Mouse (Mus musculus) MEL (cell line): Measurements from ENCODE around the gene Vac14. TPM values are rescaled to one million over a fixed set of nuclear protein-coding genes. Genes with fewer than 3 reads are reported as not detected.

Source experiments
- DNase-seq: peaks from one replicate; pipeline ENCODE4 v3.0.0; 2011; ENCODE audit warnings: low read depth, low spot score
- H3K27ac ChIP-seq: 2 replicates; pipeline ENCODE4 v1.5.1; 2012; ENCODE audit warnings: low read depth, mild to moderate bottlenecking, control low read depth, low read length, moderate library complexity; ENCODE audit not compliant: control insufficient read depth
- H3K27me3 ChIP-seq, 2 experiments: fragments of 150-350 bp in 1 of 2; sonication (generic) in 1 of 2; 2 replicates each; pipeline ENCODE4 v1.6.1; 2012; ENCODE audit warnings: low read length in 2 of 2, mild to moderate bottlenecking in 2 of 2, improper control_type of control experiment in 1 of 2, moderate library complexity in 1 of 2; ENCODE audit not compliant: insufficient read depth in 2 of 2, control insufficient read depth in 1 of 2
- H3K36me3 ChIP-seq, 2 experiments: 2 replicates each; pipeline ENCODE4 v1.6.1; 2012 to 2014; ENCODE audit warnings: low read length in 2 of 2, improper control_type of control experiment in 1 of 2, inconsistent platforms in 1 of 2, mild to moderate bottlenecking in 1 of 2; ENCODE audit not compliant: insufficient read depth in 2 of 2, control insufficient read depth in 1 of 2
- H3K4me1 ChIP-seq, 2 experiments: fragments of 150-350 bp in 1 of 2; sonication (generic) in 1 of 2; 2 replicates each; pipeline ENCODE4 v1.6.1; 2012; ENCODE audit warnings: low read length in 2 of 2, improper control_type of control experiment in 1 of 2, mild to moderate bottlenecking in 1 of 2; ENCODE audit not compliant: insufficient read depth in 2 of 2, control insufficient read depth in 1 of 2
- H3K4me3 ChIP-seq, 2 experiments: fragments of 150-350 bp in 1 of 2; sonication (generic) in 1 of 2; 2 replicates each; pipeline ENCODE4 v1.5.1; 2012; ENCODE audit warnings: low read depth in 2 of 2, low read length in 2 of 2, mild to moderate bottlenecking in 2 of 2, moderate library complexity in 2 of 2, control low read depth in 1 of 2, improper control_type of control experiment in 1 of 2; ENCODE audit not compliant: control insufficient read depth in 1 of 2, insufficient read depth in 1 of 2
- H3K79me2 ChIP-seq: 2 replicates; pipeline ENCODE4 v1.6.1; 2012; ENCODE audit warnings: mild to moderate bottlenecking, low read length, moderate library complexity; ENCODE audit not compliant: control insufficient read depth, poor library complexity, insufficient read depth
- H3K9ac ChIP-seq: 2 replicates; pipeline ENCODE4 v1.6.1; 2012; ENCODE audit warnings: low read depth, mild to moderate bottlenecking, control low read depth, low read length, moderate library complexity; ENCODE audit not compliant: control insufficient read depth, poor library complexity, severe bottlenecking
- H3K9me3 ChIP-seq: fragments of 150-350 bp; sonication (generic); replicated peaks from 2 replicates; pipeline ENCODE4 v1.6.1; 2012; ENCODE audit warnings: mild to moderate bottlenecking, low read length, improper control_type of control experiment, moderate library complexity; ENCODE audit not compliant: insufficient read depth
- BHLHE40 ChIP-seq: IDR thresholded peaks from 2 replicates; pipeline ENCODE4 v1.6.1; 2012; ENCODE audit warnings: low read depth, mild to moderate bottlenecking, inconsistent platforms, low read length, improper control_type of control experiment, borderline replicate concordance
- CHD1 ChIP-seq: IDR thresholded peaks from 2 replicates; pipeline ENCODE4 v1.6.1; 2012; ENCODE audit warnings: low read depth, mild to moderate bottlenecking, inconsistent platforms, low read length, improper control_type of control experiment
- CHD2 ChIP-seq: IDR thresholded peaks from 2 replicates; pipeline ENCODE4 v1.6.1; 2011; ENCODE audit warnings: low read length, improper control_type of control experiment
- CTCF ChIP-seq, 3 experiments: IDR thresholded peaks in 2 of 3; conservative IDR thresholded peaks in 1 of 3; 2 replicates each; pipeline ENCODE4 v1.5.1; 2011 to 2012; ENCODE audit warnings: low read length in 3 of 3, low read depth in 2 of 3, mild to moderate bottlenecking in 2 of 3, improper control_type of control experiment in 1 of 3, inconsistent platforms in 1 of 3, mixed read lengths in 1 of 3, moderate library complexity in 1 of 3; ENCODE audit not compliant: control insufficient read depth in 1 of 3, insufficient read depth in 1 of 3, poor library complexity in 1 of 3, severe bottlenecking in 1 of 3
- ELF1 ChIP-seq: IDR thresholded peaks from 2 replicates; pipeline ENCODE4 v1.6.1; 2014; ENCODE audit warnings: low read depth, mild to moderate bottlenecking, inconsistent platforms, low read length, improper control_type of control experiment, moderate library complexity
- EP300 ChIP-seq, 2 experiments: IDR thresholded peaks; 2 replicates each; pipeline ENCODE4 v1.6.1; 2011; ENCODE audit warnings: improper control_type of control experiment in 2 of 2, low read length in 2 of 2, low read depth in 1 of 2, mild to moderate bottlenecking in 1 of 2
- ETS1 ChIP-seq: IDR thresholded peaks from 2 replicates; pipeline ENCODE4 v1.6.1; 2012; ENCODE audit warnings: low read depth, mild to moderate bottlenecking, inconsistent platforms, low read length, improper control_type of control experiment, moderate library complexity
- GABPA ChIP-seq: IDR thresholded peaks from 2 replicates; pipeline ENCODE4 v1.6.1; 2012; ENCODE audit warnings: low read depth, mild to moderate bottlenecking, inconsistent platforms, low read length, improper control_type of control experiment, moderate library complexity
- GATA1 ChIP-seq: IDR thresholded peaks from 2 replicates; pipeline ENCODE4 v1.6.1; 2011; ENCODE audit warnings: low read depth, low read length, improper control_type of control experiment
- HCFC1 ChIP-seq: IDR thresholded peaks from 2 replicates; pipeline ENCODE4 v1.6.1; 2012; ENCODE audit warnings: low read depth, mild to moderate bottlenecking, inconsistent platforms, low read length, improper control_type of control experiment, moderate library complexity
- KAT2A ChIP-seq: conservative IDR thresholded peaks from 2 replicates; pipeline ENCODE4 v1.6.1; 2012; ENCODE audit warnings: low read depth, low read length, improper control_type of control experiment, inconsistent platforms
- MAFK ChIP-seq: IDR thresholded peaks from 2 replicates; pipeline ENCODE4 v1.6.1; 2011; ENCODE audit warnings: low read depth, mild to moderate bottlenecking, low read length, improper control_type of control experiment, borderline replicate concordance
- MAX ChIP-seq: IDR thresholded peaks from 2 replicates; pipeline ENCODE4 v1.6.1; 2011; ENCODE audit warnings: low read length, improper control_type of control experiment
- MAZ ChIP-seq: IDR thresholded peaks from 2 replicates; pipeline ENCODE4 v1.6.1; 2012; ENCODE audit warnings: low read depth, mild to moderate bottlenecking, inconsistent platforms, low read length, improper control_type of control experiment
- MEF2A ChIP-seq: IDR thresholded peaks from 2 replicates; pipeline ENCODE4 v1.6.1; 2014; ENCODE audit warnings: low read depth, mild to moderate bottlenecking, inconsistent platforms, low read length, improper control_type of control experiment; ENCODE audit not compliant: poor library complexity, insufficient replicate concordance, severe bottlenecking; ENCODE audit errors: extremely low read depth
- MXI1 ChIP-seq: IDR thresholded peaks from 2 replicates; pipeline ENCODE4 v1.6.1; 2011; ENCODE audit warnings: mild to moderate bottlenecking, low read depth, low read length, improper control_type of control experiment
- NELFE ChIP-seq: IDR thresholded peaks from 2 replicates; pipeline ENCODE4 v1.6.1; 2011; ENCODE audit warnings: low read depth, low read length, improper control_type of control experiment
- POLR2A ChIP-seq, 2 experiments: IDR thresholded peaks; 2 replicates each; pipeline ENCODE4 v1.6.1; 2011 to 2012; ENCODE audit warnings: low read length in 2 of 2, mild to moderate bottlenecking in 2 of 2, control low read depth in 1 of 2, improper control_type of control experiment in 1 of 2, low read depth in 1 of 2, moderate library complexity in 1 of 2; ENCODE audit not compliant: control insufficient read depth in 1 of 2, insufficient read depth in 1 of 2, poor library complexity in 1 of 2
- POLR2AphosphoS2 ChIP-seq: IDR thresholded peaks from 2 replicates; pipeline ENCODE4 v1.6.1; 2011; ENCODE audit warnings: low read length, improper control_type of control experiment
- RCOR1 ChIP-seq: IDR thresholded peaks from 2 replicates; pipeline ENCODE4 v1.6.1; 2012; ENCODE audit warnings: low read depth, mild to moderate bottlenecking, inconsistent platforms, low read length, improper control_type of control experiment
- SIN3A ChIP-seq: IDR thresholded peaks from 2 replicates; pipeline ENCODE4 v1.6.1; 2012; ENCODE audit warnings: low read length, improper control_type of control experiment, inconsistent platforms
- SMC3 ChIP-seq: IDR thresholded peaks from 2 replicates; pipeline ENCODE4 v1.6.1; 2011; ENCODE audit warnings: low read depth, low read length, improper control_type of control experiment
- TBP ChIP-seq: IDR thresholded peaks from 2 replicates; pipeline ENCODE4 v1.8.0; 2011; ENCODE audit warnings: low read depth, low read length, improper control_type of control experiment
- TCF12 ChIP-seq: IDR thresholded peaks from 2 replicates; pipeline ENCODE4 v1.6.1; 2014; ENCODE audit warnings: low read depth, mild to moderate bottlenecking, inconsistent platforms, low read length, improper control_type of control experiment, moderate library complexity
- USF2 ChIP-seq, 2 experiments: IDR thresholded peaks; 2 replicates each; pipeline ENCODE4 v1.6.1; 2011 to 2012; ENCODE audit warnings: improper control_type of control experiment in 2 of 2, low read length in 2 of 2, borderline replicate concordance in 1 of 2, inconsistent platforms in 1 of 2, low read depth in 1 of 2, mild to moderate bottlenecking in 1 of 2; ENCODE audit not compliant: insufficient read depth in 1 of 2
- ZC3H11A ChIP-seq: IDR thresholded peaks from 2 replicates; pipeline ENCODE4 v1.6.1; 2012; ENCODE audit warnings: low read depth, mild to moderate bottlenecking, inconsistent platforms, low read length, improper control_type of control experiment
- ZMIZ1 ChIP-seq: IDR thresholded peaks from 2 replicates; pipeline ENCODE4 v1.6.1; 2012; ENCODE audit warnings: low read depth, mild to moderate bottlenecking, inconsistent platforms, low read length, improper control_type of control experiment, moderate library complexity
- ZNF384 ChIP-seq: IDR thresholded peaks from 2 replicates; pipeline ENCODE4 v1.6.1; 2012; ENCODE audit warnings: low read depth, mild to moderate bottlenecking, inconsistent platforms, low read length, improper control_type of control experiment
- polyA plus RNA-seq, 2 experiments: library from polyadenylated mRNA; stranded (reverse) in 1 of 2; unstranded in 1 of 2; fragments of >175 nt in 1 of 2; fragments of >200 nt in 1 of 2; gene quantifications; 2 replicates each; pipeline versions ENCODE4 v1.2.1 to v1.2.4; 2012; ENCODE audit warnings: low replicate concordance in 2 of 2, low read depth in 1 of 2; ENCODE audit not compliant: insufficient read length in 2 of 2, insufficient read depth in 1 of 2, missing spikeins in 1 of 2
- total RNA-seq: library from RNA; depleted of rRNA; stranded (reverse); fragments of 300-350 nt; gene quantifications from 2 replicates; pipeline ENCODE4 v1.2.3, GENCODE M21; 2012

Vac14 gene
- total and polyA plus RNA-seq, 3 experiments, result 31.7 to 86.0 TPM; not detected in 1

- Histone ChIP-seq H3K36me3 (no peaks in the 10 kb centered on the region), H3K27me3 (no peaks in the 10 kb centered on the region), H3K9me3 (no peaks in the 10 kb centered on the region), H3K4me1 (peaks cover 0 to 5% of the 10 kb centered on the region in 2 experiments; a peak in 1 of 4 replicates), H3K79me2 (peaks cover 2% of the 10 kb centered on the region; the same call in 1 of the 2 replicates), H3K9ac (no peak overlapping the region), H3K27ac (no peak overlapping the region), H3K4me3 (no peak overlapping the region)
- DNase-seq, result peak; percentile 10
- no peak for TF ChIP-seq RCOR1
- TF ChIP-seq GABPA, result no peak
- no peak for TF ChIP-seq EP300 (IDR thresholded peaks at IDR 0.05; ENCODE audit: low read depth in 1 of 2, low read length in 2 of 2)
- TF ChIP-seq USF2 (IDR thresholded peaks at IDR 0.05; ENCODE audit: borderline replicate concordance in 1 of 2, insufficient read depth in 1 of 2, low read depth in 1 of 2, low read length in 2 of 2), result no peak
- TF ChIP-seq CHD1, result no peak
- no peak for TF ChIP-seq CTCF (IDR thresholded peaks at IDR 0.05 in 2 of 3, conservative IDR thresholded peaks at IDR 0.05 in 1 of 3; ENCODE audit: control insufficient read depth in 1 of 3, insufficient read depth in 1 of 3, low read depth in 2 of 3, low read length in 3 of 3, poor library complexity in 1 of 3, severe bottlenecking in 1 of 3)
- no peak for TF ChIP-seq GATA1
- no peak for TF ChIP-seq ELF1
- TF ChIP-seq POLR2A (IDR thresholded peaks at IDR 0.05; ENCODE audit: control insufficient read depth in 1 of 2, insufficient read depth in 1 of 2, low read depth in 1 of 2, low read length in 2 of 2, poor library complexity in 1 of 2), result no peak
- no peak for TF ChIP-seq MAX
- TF ChIP-seq SIN3A, result no peak
- no peak for TF ChIP-seq NELFE
- TF ChIP-seq HCFC1, result no peak
- TF ChIP-seq MEF2A, result no peak
- TF ChIP-seq SMC3, result no peak
- TF ChIP-seq TBP, result no peak
- TF ChIP-seq MAZ, result no peak
- TF ChIP-seq ZMIZ1, result no peak
These were observed 100.0 kb downstream of the Vac14 start for GRCm38 (mm10) chr8:110718209-110718968.

- peak; percentile 12 for DNase-seq
- no peaks in the 10 kb centered on the region for H3K9me3 ChIP-seq
- H3K27me3 ChIP-seq, result no peaks in the 10 kb centered on the region
- TF ChIP-seq ETS1 (no peak), GATA1 (no peak), POLR2AphosphoS2 (no peak), KAT2A (no peak), NELFE (no peak), ZNF384 (no peak), TCF12 (no peak), MXI1 (no peak), CHD2 (no peak), CTCF (IDR thresholded peaks at IDR 0.05 in 2 of 3, conservative IDR thresholded peaks at IDR 0.05 in 1 of 3; ENCODE audit: control insufficient read depth in 1 of 3, insufficient read depth in 1 of 3, low read depth in 2 of 3, low read length in 3 of 3, poor library complexity in 1 of 3, severe bottlenecking in 1 of 3) (no peak), MEF2A (no peak), MAX (no peak), BHLHE40 (no peak), HCFC1 (no peak), ZC3H11A (no peak), ZMIZ1 (no peak), ELF1 (no peak), GABPA (no peak), MAFK (no peak)
- TF ChIP-seq, all 39 proteins: peak for 0
- H3K4me1 ChIP-seq, result peaks cover 0 to 5% of the 10 kb centered on the region in 2 experiments; a peak in 1 of 4 replicates
- H3K36me3 ChIP-seq, result no peaks in the 10 kb centered on the region
- H3K27ac ChIP-seq, result no peak overlapping the region
- H3K9ac ChIP-seq, result no peak overlapping the region
- no peak overlapping the region for H3K4me3 ChIP-seq
- H3K79me2 ChIP-seq, result peaks cover 2% of the 10 kb centered on the region; the same call in 1 of the 2 replicates
These were observed 100.7 kb downstream of the Vac14 start for GRCm38 (mm10) chr8:110718969-110719670.
